Mouse (Mus musculus): ENCODE data around the gene Lyve1.

Lyve1 gene

DNA sequence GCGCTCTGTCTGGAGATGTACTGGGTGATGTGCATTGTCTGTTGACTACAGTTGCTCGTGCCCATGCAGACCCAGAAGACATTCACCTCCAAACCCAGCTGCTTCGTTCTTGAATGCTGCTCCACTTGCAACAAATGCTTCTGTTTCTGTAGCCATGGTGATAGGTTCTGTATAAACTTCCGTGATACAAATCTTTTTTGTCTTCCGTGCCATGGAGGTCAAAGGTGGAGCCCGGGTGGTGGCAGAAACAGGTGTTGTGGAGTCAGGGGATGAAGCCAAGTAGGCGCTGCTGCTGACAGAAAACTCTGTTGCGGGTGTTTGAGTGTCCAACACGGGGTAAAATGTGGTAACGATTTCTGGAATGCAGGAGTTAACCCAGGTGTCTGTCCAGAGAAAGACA is 9.4 kb downstream of the Lyve1 start:
- no peak for DNase-seq (ENCODE audit: low spot score)

- peak; percentile 23 for DNase-seq (ENCODE audit: low spot score)
Measured at GRCm38 (mm10) chr7:110851541-110852203, 11.4 kb downstream of the Lyve1 start.

- DNase-seq (ENCODE audit: low spot score), result no peak
Measured at GRCm38 (mm10) chr7:110848371-110848770, 14.7 kb downstream of the Lyve1 start.

- no peak for DNase-seq (ENCODE audit: low spot score)
Measured at GRCm38 (mm10) chr7:110847321-110847720, 15.7 kb downstream of the Lyve1 start.

DNA sequence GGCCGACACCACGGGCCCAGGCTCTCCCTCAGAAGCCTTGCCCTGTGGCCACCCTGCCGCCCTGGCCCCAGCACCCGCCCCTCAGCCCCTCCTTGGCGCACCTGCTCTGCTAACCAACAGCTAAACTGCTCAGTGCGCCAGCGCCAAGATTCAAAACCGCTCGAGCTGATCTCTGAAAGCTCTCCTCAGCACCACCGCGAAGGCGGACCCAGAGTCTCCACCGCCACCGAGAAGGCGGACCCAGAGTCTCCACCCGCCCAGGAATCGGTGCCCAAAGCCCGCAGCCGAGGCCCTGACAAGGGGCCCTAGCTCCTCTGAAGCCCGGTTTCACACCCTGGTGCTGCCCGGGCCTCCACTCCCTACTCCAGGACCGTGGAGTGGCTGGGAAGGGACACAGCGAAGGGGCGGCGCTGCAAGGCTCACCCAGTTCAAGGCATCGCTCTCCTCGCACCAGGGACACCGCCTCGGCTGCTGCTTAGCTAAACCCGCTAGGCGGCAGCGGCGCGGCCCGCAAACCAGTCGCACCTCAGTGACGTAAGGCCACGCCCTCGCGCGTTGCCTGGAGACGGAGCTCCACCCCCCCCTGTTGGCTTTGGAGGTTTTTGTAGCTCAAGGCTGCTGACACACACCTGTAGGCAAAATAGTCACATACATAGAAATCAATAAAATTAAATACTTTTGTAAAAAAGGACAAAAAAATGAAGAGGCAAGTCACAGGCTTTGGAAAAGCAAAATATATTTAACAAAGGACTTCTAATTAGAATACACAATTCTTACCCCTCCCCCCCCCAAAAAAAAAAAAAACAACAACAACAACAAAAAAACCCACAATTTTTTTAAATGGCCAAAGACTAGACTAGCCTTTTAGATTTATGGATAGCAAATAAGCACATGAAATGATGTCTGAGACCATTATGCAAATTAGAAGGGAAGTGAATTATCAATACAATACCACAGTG is 18.8 kb downstream of the Lyve1 start, which contains the start of gene Rnf141:
Rnf141 (minus strand) TSS at position 542 of the 959 bp plus-strand sequence.
- peak; percentile 85 for DNase-seq (ENCODE audit: low spot score)

DNA sequence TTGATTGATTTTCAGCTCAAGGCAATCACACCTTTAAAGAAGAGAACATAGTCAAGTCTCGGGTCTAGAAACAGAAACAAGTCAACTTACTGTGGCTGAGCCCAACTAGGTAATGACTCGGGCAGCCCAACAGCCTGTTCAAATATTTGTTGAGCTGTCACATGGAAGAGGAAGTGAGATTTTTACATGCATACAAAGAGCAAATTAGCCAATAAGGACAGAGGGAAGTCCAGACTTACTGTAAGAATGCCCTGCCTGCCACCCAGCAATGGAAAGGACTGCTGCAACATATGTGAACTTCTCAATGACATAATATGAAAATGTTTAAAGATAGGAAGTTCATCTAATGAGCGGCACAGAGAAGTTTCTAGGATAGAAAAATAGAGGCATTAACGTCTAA is 22.7 kb downstream of the Lyve1 start:
- no peak for DNase-seq (ENCODE audit: low spot score)

DNA sequence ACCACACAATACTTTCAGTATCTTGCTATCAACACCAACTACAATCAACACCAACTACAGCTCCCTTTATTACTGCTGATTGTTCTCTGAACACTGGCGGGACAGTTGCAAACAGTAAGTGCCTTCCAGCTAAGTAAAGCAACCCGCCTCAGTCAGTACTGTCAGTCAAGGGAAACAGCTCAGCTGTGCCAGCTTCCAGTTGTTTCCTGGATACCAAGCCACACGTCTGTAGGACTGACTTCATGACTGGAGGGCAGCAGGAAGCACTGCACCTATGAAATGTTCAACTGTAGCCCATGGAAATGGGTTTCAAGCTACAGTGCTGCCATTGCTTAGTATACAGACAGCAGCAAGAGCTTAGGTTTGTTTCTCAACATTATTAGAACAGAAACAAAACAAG is 28.5 kb downstream of the Lyve1 start:
- DNase-seq (ENCODE audit: low spot score), result no peak

GRCm38 (mm10) chr7:110834018-110834417 is 29.0 kb downstream of the Lyve1 start:
- DNase-seq (ENCODE audit: low spot score), result no peak

- no peak for DNase-seq (ENCODE audit: low spot score)
Measured at GRCm38 (mm10) chr7:110833024-110833423, 30.0 kb downstream of the Lyve1 start.

GRCm38 (mm10) chr7:110823995-110824953 is 38.8 kb downstream of the Lyve1 start:
- DNase-seq (ENCODE audit: low spot score), result no peak

- no peak for DNase-seq (ENCODE audit: low spot score)
Measured at GRCm38 (mm10) chr7:110823593-110823992, 39.4 kb downstream of the Lyve1 start.

- no peak for DNase-seq (ENCODE audit: low spot score)
Measured at GRCm38 (mm10) chr7:110823076-110823475, 40.0 kb downstream of the Lyve1 start.

DNA sequence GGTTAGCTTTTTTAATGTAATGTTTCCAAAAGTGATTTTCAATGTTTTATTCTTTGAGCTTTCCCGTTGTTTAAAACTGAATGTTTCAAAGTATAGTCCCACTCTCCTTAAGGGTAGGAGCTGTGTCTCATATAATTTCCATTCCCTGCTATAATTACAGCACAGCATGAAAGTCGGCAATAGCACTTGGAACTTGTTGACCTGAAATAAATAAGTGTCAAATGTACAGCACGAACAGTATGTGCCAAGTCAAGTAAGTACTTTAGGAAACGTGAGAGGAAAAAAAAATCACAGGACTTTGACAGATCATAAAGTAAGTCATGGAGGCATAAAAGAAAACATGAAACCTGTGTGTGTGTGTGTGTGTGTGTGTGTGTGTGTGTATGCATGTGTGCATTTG is 41.0 kb downstream of the Lyve1 start:
- no peak for DNase-seq (ENCODE audit: low spot score)

- DNase-seq (ENCODE audit: low spot score), result peak; percentile 38
Measured at GRCm38 (mm10) chr7:110821653-110822052, 41.4 kb downstream of the Lyve1 start.

DNA sequence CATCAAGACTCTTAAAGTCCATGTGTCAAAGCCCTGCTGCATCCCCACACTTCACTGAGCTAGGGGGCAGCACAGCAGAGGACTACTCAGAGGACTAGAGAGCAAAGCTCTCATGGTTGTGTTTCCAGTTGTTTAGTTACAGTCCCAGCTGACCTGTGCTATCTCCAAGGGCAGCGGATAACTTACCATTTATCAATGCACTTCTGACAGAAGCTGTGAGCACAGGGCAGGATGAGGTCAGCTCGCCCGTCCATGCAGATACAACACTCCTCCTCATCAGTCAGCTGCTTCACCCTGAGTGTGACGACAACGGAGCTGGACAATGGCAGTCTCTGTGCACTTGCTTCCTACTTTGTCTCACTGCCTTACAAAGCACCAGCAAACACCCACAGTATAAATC is 42.0 kb downstream of the Lyve1 start:
- DNase-seq (ENCODE audit: low spot score), result peak; percentile 66

DNA sequence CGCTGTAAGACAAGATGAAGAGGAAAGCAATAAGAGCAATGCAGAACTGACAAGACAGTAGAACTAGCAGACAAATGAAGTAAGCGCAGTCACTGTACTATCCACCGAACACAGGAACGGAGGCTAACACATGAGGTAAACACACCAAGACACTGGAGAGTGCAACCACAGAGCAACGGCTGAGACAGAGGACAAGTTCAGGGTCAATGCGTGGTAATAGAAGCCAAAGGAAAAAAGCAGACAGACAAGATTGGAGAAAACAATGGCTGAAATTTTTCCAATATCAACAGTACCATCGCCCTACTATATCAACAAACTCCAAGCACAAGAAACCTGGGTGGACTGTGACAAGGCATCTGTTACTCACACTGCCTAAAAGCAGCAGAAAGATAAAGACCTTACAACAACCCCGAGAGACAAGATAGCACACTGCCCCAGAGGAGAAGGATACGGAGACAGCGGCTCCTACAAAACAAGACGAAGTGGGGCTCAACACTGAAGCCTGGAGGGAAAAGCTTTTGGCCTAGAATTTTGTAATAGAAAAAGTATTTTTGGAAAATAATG is 44.2 kb downstream of the Lyve1 start:
- DNase-seq (ENCODE audit: low spot score), result peak; percentile 33

DNA sequence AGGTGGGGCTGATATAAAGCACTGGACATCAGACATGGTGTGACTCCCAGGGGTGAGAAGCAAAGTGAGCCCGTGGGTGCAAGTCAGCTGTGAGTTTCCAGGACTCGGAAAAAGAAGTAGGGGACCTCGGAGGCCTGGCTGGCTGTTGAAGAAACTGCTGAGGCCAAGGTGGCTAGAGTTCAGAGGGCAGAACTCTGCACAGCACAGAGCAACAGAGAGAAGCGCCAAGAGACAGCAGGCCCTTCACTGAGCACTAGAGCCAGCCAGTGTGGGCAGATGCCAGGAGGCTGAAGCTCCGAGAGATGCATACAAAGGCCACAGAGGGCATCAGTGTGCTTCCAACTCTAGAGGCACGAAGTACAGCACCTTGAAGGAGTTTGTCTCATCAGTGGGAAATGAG is 44.8 kb downstream of the Lyve1 start:
- peak; percentile 33 for DNase-seq (ENCODE audit: low spot score)

DNA sequence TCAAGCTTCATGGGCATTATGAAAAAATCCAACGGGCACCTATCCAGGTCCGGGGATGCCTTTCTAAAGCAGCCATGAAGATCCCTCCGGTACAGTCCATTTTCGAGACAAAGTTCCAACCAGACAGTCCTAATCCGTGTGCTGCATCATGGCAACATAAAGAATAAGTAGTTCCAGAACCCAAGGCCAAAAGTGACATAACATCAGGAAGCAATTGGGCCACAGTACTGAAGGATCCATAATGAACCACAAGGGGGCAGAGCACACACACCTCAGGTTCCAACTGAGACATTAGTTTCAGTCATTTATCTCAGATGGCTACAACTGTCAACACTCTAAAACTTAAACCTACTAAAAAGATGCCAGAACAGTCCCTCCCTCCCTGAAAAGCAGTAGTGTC is 47.0 kb downstream of the Lyve1 start:
- DNase-seq (ENCODE audit: low spot score), result no peak

DNA sequence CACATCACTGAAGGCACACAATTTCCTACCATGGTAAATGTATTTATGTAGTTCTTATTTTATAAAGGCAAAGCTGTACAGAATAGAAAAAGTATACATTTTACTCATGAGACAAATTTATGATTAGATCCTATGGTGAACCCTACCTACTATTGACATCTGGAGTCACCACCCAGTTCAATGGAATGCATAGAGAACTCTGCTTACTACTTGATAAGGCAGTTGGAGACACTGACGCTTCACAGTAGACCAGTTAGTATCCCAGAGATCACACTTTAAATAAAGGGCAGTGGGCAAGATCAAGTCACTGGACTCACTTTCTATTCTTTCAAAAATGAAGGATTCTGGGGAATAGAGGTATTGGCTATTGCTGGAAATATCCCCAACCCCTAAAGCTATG is 49.1 kb downstream of the Lyve1 start:
- no peak for DNase-seq (ENCODE audit: low spot score)

DNA sequence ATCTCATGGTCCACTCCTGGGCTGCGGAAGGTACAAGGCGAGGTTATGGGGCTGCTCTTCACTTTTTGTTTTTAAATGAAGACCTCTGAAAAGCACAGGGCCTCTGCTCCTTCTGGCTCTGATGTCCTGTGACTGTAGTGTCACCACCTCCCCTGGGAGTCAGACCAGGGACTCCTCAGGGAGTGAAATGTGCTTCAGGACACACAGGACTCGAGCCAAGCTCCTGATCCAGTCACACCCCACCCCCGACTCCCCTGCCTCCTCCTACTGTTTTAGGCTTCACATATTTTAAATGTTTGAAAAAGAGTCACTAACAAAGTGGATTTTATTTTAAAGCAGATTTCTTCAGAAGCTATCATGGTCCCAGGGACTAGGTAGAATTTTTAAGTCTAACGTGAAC is 51.5 kb downstream of the Lyve1 start:
- DNase-seq (ENCODE audit: low spot score), result no peak

DNA sequence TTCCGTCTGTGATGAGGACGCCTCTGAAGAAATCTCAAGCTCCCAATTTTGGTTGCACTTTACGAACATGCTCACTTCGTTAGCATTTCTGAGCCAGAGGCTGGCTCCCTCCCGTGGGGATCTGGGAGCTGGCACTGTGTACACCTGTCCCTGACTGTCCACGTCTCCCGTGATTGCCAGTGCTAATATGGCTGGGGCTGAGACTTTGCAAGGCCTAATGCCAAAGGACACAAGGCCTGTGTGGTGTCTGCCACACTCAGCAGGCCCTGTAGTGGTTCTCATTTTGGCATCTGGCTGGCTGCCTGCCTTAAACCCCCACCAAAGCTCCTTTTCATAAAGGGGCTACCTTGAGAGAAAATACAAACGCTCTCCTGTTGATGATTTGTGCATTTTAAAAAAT is 52.0 kb downstream of the Lyve1 start:
- DNase-seq (ENCODE audit: low spot score), result no peak
